Mouse (Mus musculus): ENCODE data around the gene Ammecr1.

DNA sequence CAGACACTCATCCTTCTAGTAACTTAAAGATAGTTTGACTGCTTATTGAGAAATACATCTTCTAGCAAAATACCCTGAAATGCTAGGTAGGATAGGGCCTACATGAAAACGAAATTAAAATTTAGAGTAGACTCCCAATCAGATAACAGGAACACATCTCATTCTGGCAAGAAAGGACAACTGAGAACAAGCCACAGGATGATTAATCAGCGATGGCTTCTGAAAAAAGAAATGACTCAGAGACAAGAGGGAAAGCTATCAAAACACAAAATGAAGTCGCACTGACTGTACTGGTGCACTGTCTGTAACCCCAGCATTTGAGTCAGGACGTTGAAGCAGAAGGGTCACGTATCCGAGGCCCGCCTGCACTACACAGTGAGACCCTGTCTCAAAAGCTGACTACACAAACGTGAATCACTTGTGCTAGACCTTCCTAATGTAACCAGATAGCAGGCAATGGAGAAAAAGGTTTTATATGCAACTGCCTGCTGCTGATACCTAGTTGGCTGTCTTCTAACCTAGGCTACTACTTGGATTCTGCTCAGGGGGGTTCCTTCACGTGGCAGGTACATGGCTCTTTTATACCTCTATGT is 68.1 kb downstream of the Ammecr1 start:
- no peak for TF ChIP-seq CTCF (conservative IDR thresholded peaks at IDR 0.05; ENCODE audit: low read length)
- no peak for TF ChIP-seq NANOG (IDR thresholded peaks at IDR 0.05; ENCODE audit: borderline replicate concordance, low read length)

All from E14TG2a.4 (cell line).